ENCODE assay signal across 19 mouse cellular contexts in the genomic region with DNA sequence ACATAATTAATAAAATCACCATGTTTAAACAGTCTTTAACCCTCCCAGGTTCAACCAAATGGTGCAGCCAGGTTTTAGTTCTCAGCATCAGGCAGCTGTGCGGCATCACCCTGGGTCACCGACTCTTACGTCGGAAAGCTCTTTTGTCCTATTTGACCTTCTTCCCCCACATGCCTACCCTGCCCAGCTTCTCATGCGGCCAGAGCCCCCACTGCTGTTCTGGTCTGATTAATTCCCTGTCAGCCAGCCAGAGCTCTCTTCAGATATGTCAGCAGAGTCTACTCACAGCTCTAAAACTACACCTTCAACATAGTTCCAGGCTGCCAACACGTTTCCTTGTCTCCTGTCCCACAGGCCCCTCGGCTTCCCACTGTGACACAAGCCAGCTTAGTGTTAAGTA. TPM values are rescaled to one million over a fixed set of nuclear protein-coding genes. Genes with fewer than 3 reads are reported as not detected.
DNase-seq lines count a peak whose midpoint lies in the region; ATAC-seq and TF ChIP-seq lines count a peak whose summit lies in the region.
"Had no signal": no experiment of that assay in that cellular context is flagged by ENCODE, and none has a peak within 500 bp of the region (broad histone marks: within the 10 kb centered on the region; RNA-seq: fewer than 3 reads in every experiment).

No protein-coding gene starts in this region.

- ATAC-seq in forebrain, postnatal 0 days: no peak
- no peak for ATAC-seq in forebrain, embryonic 11.5 days (replicated peaks; ENCODE audit: low FRiP score)
- ATAC-seq in hindbrain, postnatal 0 days: no peak
- ATAC-seq in hindbrain, embryonic 14.5 days (ENCODE audit: low FRiP score): no peak
- no peak for ATAC-seq in midbrain, postnatal 0 days (ENCODE audit: low FRiP score)
- no peak for ATAC-seq in midbrain, embryonic 11.5 days (ENCODE audit: low FRiP score)
- ATAC-seq: intestine, embryonic 16.5 days had no signal

- peak overlapping the region; percentile 15; the same call in 1 of the 2 replicates for H3K27ac ChIP-seq in forebrain, postnatal 0 days (ENCODE audit: low read depth, low read length)
- H3K27ac ChIP-seq in forebrain, embryonic 11.5 days (ENCODE audit: low read depth, low read length): no peak overlapping the region
- peak overlapping the region; percentile 65; the same call in 1 of the 2 replicates for H3K27ac ChIP-seq in hindbrain, postnatal 0 days
- H3K27ac ChIP-seq in hindbrain, embryonic 14.5 days: no peak overlapping the region
- no peak overlapping the region for H3K27ac ChIP-seq in midbrain, postnatal 0 days (ENCODE audit: low read depth, low read length)
- no peak overlapping the region for H3K27ac ChIP-seq in midbrain, embryonic 11.5 days (ENCODE audit: low read depth, low read length)
- H3K27ac ChIP-seq: layer of hippocampus, adult 2 months; limb, embryonic 10.5 days; midbrain, embryonic 12.5 days had no signal

- H3K4me3 ChIP-seq in forebrain, postnatal 0 days (ENCODE audit: low read depth, low read length): no peak overlapping the region
- H3K4me3 ChIP-seq in forebrain, embryonic 11.5 days (ENCODE audit: low read depth, low read length): no peak overlapping the region
- H3K4me3 ChIP-seq in hindbrain, postnatal 0 days (ENCODE audit: low read length): no peak overlapping the region
- no peak overlapping the region for H3K4me3 ChIP-seq in hindbrain, embryonic 14.5 days (replicated peaks; ENCODE audit: low read length)
- no peak overlapping the region for H3K4me3 ChIP-seq in midbrain, postnatal 0 days (ENCODE audit: low read depth, low read length)
- no peak overlapping the region for H3K4me3 ChIP-seq in midbrain, embryonic 11.5 days (ENCODE audit: low read depth, low read length)
- H3K4me3 ChIP-seq: erythroblast, embryonic 14.5 days; layer of hippocampus, adult 2 months; limb, embryonic 10.5 days; midbrain, embryonic 12.5 days had no signal

- no peaks in the 10 kb centered on the region for H3K9me3 ChIP-seq in forebrain, postnatal 0 days (ENCODE audit: low read length)
- H3K9me3 ChIP-seq in forebrain, embryonic 11.5 days (ENCODE audit: control insufficient read depth, low read length): no peaks in the 10 kb centered on the region
- no peaks in the 10 kb centered on the region for H3K9me3 ChIP-seq in hindbrain, postnatal 0 days (ENCODE audit: low read length)
- no peaks in the 10 kb centered on the region for H3K9me3 ChIP-seq in hindbrain, embryonic 14.5 days (ENCODE audit: control insufficient read depth, low read length)
- H3K9me3 ChIP-seq in midbrain, postnatal 0 days (ENCODE audit: low read length): no peaks in the 10 kb centered on the region
- no peaks in the 10 kb centered on the region for H3K9me3 ChIP-seq in midbrain, embryonic 11.5 days (ENCODE audit: control insufficient read depth, low read length)
- H3K9me3 ChIP-seq: limb, embryonic 10.5 days; midbrain, embryonic 12.5 days had no signal

- H3K4me2 ChIP-seq in forebrain, postnatal 0 days (ENCODE audit: low read depth): no peak overlapping the region
- H3K4me2 ChIP-seq in forebrain, embryonic 11.5 days (ENCODE audit: low read depth, low read length, severe bottlenecking): no peak overlapping the region
- H3K4me2 ChIP-seq in hindbrain, postnatal 0 days (ENCODE audit: low read depth, low read length): no peak overlapping the region
- H3K4me2 ChIP-seq in hindbrain, embryonic 14.5 days (replicated peaks): no peak overlapping the region
- H3K4me2 ChIP-seq in midbrain, postnatal 0 days (ENCODE audit: low read depth, low read length, poor library complexity, severe bottlenecking): no peak overlapping the region
- H3K4me2 ChIP-seq in midbrain, embryonic 11.5 days: no peak overlapping the region
- H3K4me2 ChIP-seq: liver, embryonic 11.5 days; midbrain, embryonic 12.5 days had no signal

- no peak for TF ChIP-seq CTCF in forebrain, postnatal 0 days (IDR thresholded peaks at IDR 0.05; ENCODE audit: low read depth)
- no peak for TF ChIP-seq CTCF in hindbrain, postnatal 0 days (IDR thresholded peaks at IDR 0.05; ENCODE audit: low read depth)
- no peak for TF ChIP-seq CTCF in midbrain, postnatal 0 days (IDR thresholded peaks at IDR 0.05)

- no peak for DNase-seq in forebrain, postnatal 0 days
- DNase-seq in forebrain, embryonic 11.5 days (ENCODE audit: low spot score): no peak
- DNase-seq in hindbrain, postnatal 0 days (ENCODE audit: low spot score): peak; percentile 39
- DNase-seq in hindbrain, embryonic 14.5 days (ENCODE audit: low spot score): no peak
- peak; percentile 39 for DNase-seq in midbrain, postnatal 0 days (ENCODE audit: low spot score)
- no peak for DNase-seq in midbrain, embryonic 11.5 days (ENCODE audit: low spot score, missing footprints)
- DNase-seq in retina, embryonic 14.5 days (ENCODE audit: low spot score): peak; percentile 50
- DNase-seq in frontal cortex, postnatal 36 days (ENCODE audit: low spot score in 2 of 2): no peak
- DNase-seq: adrenal gland, postnatal 10 days; cerebellum, adult 18-20 months; gastrocnemius, postnatal 14 days; lung, adult 2 months; right cerebral cortex, adult 18-20 months had no signal

- H3K9ac ChIP-seq in forebrain, postnatal 0 days: no peak overlapping the region
- H3K9ac ChIP-seq in forebrain, embryonic 11.5 days (ENCODE audit: low read length): no peak overlapping the region
- no peak overlapping the region for H3K9ac ChIP-seq in hindbrain, postnatal 0 days (replicated peaks; ENCODE audit: low read length)
- no peak overlapping the region for H3K9ac ChIP-seq in hindbrain, embryonic 14.5 days
- no peak overlapping the region for H3K9ac ChIP-seq in midbrain, postnatal 0 days (replicated peaks; ENCODE audit: low read length, poor library complexity, severe bottlenecking)
- H3K9ac ChIP-seq in midbrain, embryonic 11.5 days (ENCODE audit: low read length): no peak overlapping the region
- H3K9ac ChIP-seq: midbrain, embryonic 12.5 days had no signal

- no peaks in the 10 kb centered on the region for H3K27me3 ChIP-seq in forebrain, postnatal 0 days (ENCODE audit: insufficient read depth, low read length)
- no peaks in the 10 kb centered on the region for H3K27me3 ChIP-seq in forebrain, embryonic 11.5 days (ENCODE audit: control insufficient read depth, insufficient read depth, low read length)
- H3K27me3 ChIP-seq in hindbrain, postnatal 0 days (ENCODE audit: insufficient read depth, low read length): no peaks in the 10 kb centered on the region
- no peaks in the 10 kb centered on the region for H3K27me3 ChIP-seq in hindbrain, embryonic 14.5 days (ENCODE audit: control insufficient read depth, insufficient read depth, low read length)
- H3K27me3 ChIP-seq in midbrain, postnatal 0 days (ENCODE audit: insufficient read depth, low read length): no peaks in the 10 kb centered on the region
- no peaks in the 10 kb centered on the region; the same call in 1 of the 2 replicates for H3K27me3 ChIP-seq in midbrain, embryonic 11.5 days (ENCODE audit: control insufficient read depth, insufficient read depth, low read length)

- 43% methylated on average over 7 of the region's 7 CpGs for WGBS in forebrain, postnatal 0 days
- 55% methylated on average over 7 of the region's 7 CpGs for WGBS in forebrain, embryonic 11.5 days
- 36% methylated on average over 7 of the region's 7 CpGs for WGBS in hindbrain, postnatal 0 days
- WGBS in hindbrain, embryonic 14.5 days: 22% methylated on average over 7 of the region's 7 CpGs
- 35% methylated on average over 7 of the region's 7 CpGs for WGBS in midbrain, postnatal 0 days
- 29% methylated on average over 7 of the region's 7 CpGs for WGBS in midbrain, embryonic 11.5 days

- H3K36me3 ChIP-seq in forebrain, postnatal 0 days (ENCODE audit: insufficient read depth): no peaks in the 10 kb centered on the region
- H3K36me3 ChIP-seq in forebrain, embryonic 11.5 days (ENCODE audit: control insufficient read depth, insufficient read depth, low read length): no peaks in the 10 kb centered on the region; the same call in 1 of the 2 replicates
- H3K36me3 ChIP-seq in hindbrain, postnatal 0 days (ENCODE audit: insufficient read depth, low read length): 0 out of 2 replicates have a peak, but pooled peaks cover 4% of the 10 kb centered on the region
- H3K36me3 ChIP-seq in hindbrain, embryonic 14.5 days (replicated peaks; ENCODE audit: control insufficient read depth, insufficient read depth): no peaks in the 10 kb centered on the region
- no peaks in the 10 kb centered on the region for H3K36me3 ChIP-seq in midbrain, postnatal 0 days (ENCODE audit: insufficient read depth, low read length)
- no peaks in the 10 kb centered on the region for H3K36me3 ChIP-seq in midbrain, embryonic 11.5 days (ENCODE audit: control insufficient read depth, insufficient read depth, low read length)
- H3K36me3 ChIP-seq: midbrain, embryonic 12.5 days had no signal

- H3K4me1 ChIP-seq in forebrain, postnatal 0 days (ENCODE audit: insufficient read depth): 0 out of 2 replicates have a peak, but pooled peaks cover 4% of the 10 kb centered on the region
- H3K4me1 ChIP-seq in forebrain, embryonic 11.5 days (replicated peaks; ENCODE audit: control insufficient read depth, insufficient read depth, low read length): peaks cover 16% of the 10 kb centered on the region
- H3K4me1 ChIP-seq in hindbrain, postnatal 0 days (ENCODE audit: insufficient read depth, low read length): peaks cover 21% of the 10 kb centered on the region
- H3K4me1 ChIP-seq in hindbrain, embryonic 14.5 days (replicated peaks; ENCODE audit: control insufficient read depth, insufficient read depth, low read length): peaks cover 27% of the 10 kb centered on the region
- H3K4me1 ChIP-seq in midbrain, postnatal 0 days (ENCODE audit: insufficient read depth, low read length): peaks cover 10% of the 10 kb centered on the region; the same call in 1 of the 2 replicates
- H3K4me1 ChIP-seq in midbrain, embryonic 11.5 days (ENCODE audit: control insufficient read depth, insufficient read depth, low read length): peaks cover 32% of the 10 kb centered on the region

RNA-seq across cellular contexts. Expression of a gene that starts 35.1 kb away (rescaled TPM):
- total RNA-seq in forebrain, postnatal 0 days (2014; rRNA removed): 37.8 and 45.4 TPM in 2 replicates
- 51.6 and 60.2 TPM in 2 replicates for polyA plus RNA-seq in forebrain, postnatal 0 days (2015; fragmentation: Nextera tagmentation; extraction: Ambion mirVana)
- polyA plus RNA-seq in forebrain, embryonic 11.5 days (2014; fragmentation: Nextera tagmentation; extraction: Ambion mirVana): 122 and 135 TPM in 2 replicates
- 44.7 and 52.6 TPM in 2 replicates for total RNA-seq in hindbrain, postnatal 0 days (2014; rRNA removed)
- 62.4 and 72.7 TPM in 2 replicates for polyA plus RNA-seq in hindbrain, postnatal 0 days (2015; fragmentation: Nextera tagmentation; extraction: Ambion mirVana)
- polyA plus RNA-seq in hindbrain, embryonic 14.5 days (2014; fragmentation: Nextera tagmentation; extraction: Ambion mirVana): 60.1 and 67.4 TPM in 2 replicates
- 19.5 and 33.8 TPM in 2 replicates for total RNA-seq in midbrain, postnatal 0 days (2014; rRNA removed)
- polyA plus RNA-seq in midbrain, postnatal 0 days (2015; fragmentation: Nextera tagmentation; extraction: Ambion mirVana): 27.3 and 28.5 TPM in 2 replicates
- polyA plus RNA-seq in midbrain, embryonic 11.5 days (2014; fragmentation: Nextera tagmentation; extraction: Ambion mirVana): 47.0 and 51.0 TPM in 2 replicates

Comparison
In these comparisons a context has a peak if more than half of its experiments do, and no peak if none do; other contexts are left out.
1. DNase-seq: peak in hindbrain, postnatal 0 days (single experiment), midbrain, postnatal 0 days (single experiment) and retina, embryonic 14.5 days (single experiment); none in forebrain, postnatal 0 days (single experiment), forebrain, embryonic 11.5 days (single experiment), hindbrain, embryonic 14.5 days (single experiment), midbrain, embryonic 11.5 days (single experiment) and frontal cortex, postnatal 36 days (0 of 2).
2. H3K27ac ChIP-seq: peak in forebrain, postnatal 0 days (single experiment) and hindbrain, postnatal 0 days (single experiment); none in forebrain, embryonic 11.5 days (single experiment), hindbrain, embryonic 14.5 days (single experiment), midbrain, postnatal 0 days (single experiment) and midbrain, embryonic 11.5 days (single experiment).